Mouse (Mus musculus) liver, postnatal 0 days (tissue): ENCODE measurements at regions not wholly inside any gene's neighbourhood (a gene's known extent, or its start where the extent isn't known, plus 50 kb on each side); places are given as distances from the start of the nearest gene placed in this dataset.

Experiments
- ATAC-seq: fragments of 200-750 bp; cut with Nextera tagmentation; 2 replicates; pipeline ENCODE4 v1.8.0; 2017; ENCODE audit warnings: mild to moderate bottlenecking, moderate library complexity
- DNase-seq: peaks from one replicate; pipeline ENCODE4 v3.0.0-alpha.2; 2016
- H3K27ac ChIP-seq: fragments of 300-500 bp; sonication (generic); 2 replicates; pipeline ENCODE4 v1.5.1; 2014; ENCODE audit warnings: antibody characterized with exemption, moderate library complexity, mild to moderate bottlenecking, low read depth
- H3K27me3 ChIP-seq: fragments of 300-500 bp; sonication (generic); 2 replicates; pipeline ENCODE4 v1.6.1; 2014; ENCODE audit warnings: low read length, control low read depth, mixed read lengths; ENCODE audit not compliant: insufficient read depth
- H3K36me3 ChIP-seq: fragments of 300-500 bp; sonication (generic); replicated peaks from 2 replicates; pipeline ENCODE4 v1.6.1; 2014; ENCODE audit warnings: mild to moderate bottlenecking, control low read depth, low read length, moderate library complexity, mixed read lengths; ENCODE audit not compliant: insufficient read depth
- H3K4me1 ChIP-seq: fragments of 300-500 bp; sonication (generic); 2 replicates; pipeline ENCODE4 v1.6.1; 2014; ENCODE audit warnings: antibody characterized with exemption, mild to moderate bottlenecking, control low read depth; ENCODE audit not compliant: insufficient read depth
- H3K4me2 ChIP-seq: fragments of 300-500 bp; sonication (generic); 2 replicates; pipeline ENCODE4 v1.6.1; 2014; ENCODE audit warnings: low read depth, mild to moderate bottlenecking, low read length, moderate library complexity, mixed read lengths
- H3K4me3 ChIP-seq: fragments of 300-500 bp; sonication (generic); 2 replicates; pipeline ENCODE4 v1.5.1; 2014; ENCODE audit warnings: low read depth, low read length
- H3K9ac ChIP-seq: fragments of 300-500 bp; sonication (generic); replicated peaks from 2 replicates; pipeline ENCODE4 v1.6.1; 2014; ENCODE audit warnings: mild to moderate bottlenecking, moderate library complexity
- H3K9me3 ChIP-seq: fragments of 300-500 bp; sonication (generic); 2 replicates; pipeline ENCODE4 v1.6.1; 2016; ENCODE audit warnings: mild to moderate bottlenecking, control low read depth, low read length, mixed read lengths
- CTCF ChIP-seq: sonication (generic); IDR thresholded peaks from 2 replicates; pipeline ENCODE4 v1.5.1; 2016; ENCODE audit warnings: antibody characterized with exemption, low read depth
- EP300 ChIP-seq: IDR thresholded peaks from 2 replicates; pipeline ENCODE4 v1.6.1; 2016; ENCODE audit warnings: antibody characterized with exemption, low read depth, mild to moderate bottlenecking
- WGBS: fragments of 180-500 bp; shearing (Covaris S2); extraction: QIAGEN DNeasy Blood & Tissue Kit; methylation state at CpG from one replicate; pipeline ENCODE4 v1.1.7; 2014; ENCODE audit not compliant: insufficient replicate concordance; 5-methylcytosine and 5-hydroxymethylcytosine counted together

DNA sequence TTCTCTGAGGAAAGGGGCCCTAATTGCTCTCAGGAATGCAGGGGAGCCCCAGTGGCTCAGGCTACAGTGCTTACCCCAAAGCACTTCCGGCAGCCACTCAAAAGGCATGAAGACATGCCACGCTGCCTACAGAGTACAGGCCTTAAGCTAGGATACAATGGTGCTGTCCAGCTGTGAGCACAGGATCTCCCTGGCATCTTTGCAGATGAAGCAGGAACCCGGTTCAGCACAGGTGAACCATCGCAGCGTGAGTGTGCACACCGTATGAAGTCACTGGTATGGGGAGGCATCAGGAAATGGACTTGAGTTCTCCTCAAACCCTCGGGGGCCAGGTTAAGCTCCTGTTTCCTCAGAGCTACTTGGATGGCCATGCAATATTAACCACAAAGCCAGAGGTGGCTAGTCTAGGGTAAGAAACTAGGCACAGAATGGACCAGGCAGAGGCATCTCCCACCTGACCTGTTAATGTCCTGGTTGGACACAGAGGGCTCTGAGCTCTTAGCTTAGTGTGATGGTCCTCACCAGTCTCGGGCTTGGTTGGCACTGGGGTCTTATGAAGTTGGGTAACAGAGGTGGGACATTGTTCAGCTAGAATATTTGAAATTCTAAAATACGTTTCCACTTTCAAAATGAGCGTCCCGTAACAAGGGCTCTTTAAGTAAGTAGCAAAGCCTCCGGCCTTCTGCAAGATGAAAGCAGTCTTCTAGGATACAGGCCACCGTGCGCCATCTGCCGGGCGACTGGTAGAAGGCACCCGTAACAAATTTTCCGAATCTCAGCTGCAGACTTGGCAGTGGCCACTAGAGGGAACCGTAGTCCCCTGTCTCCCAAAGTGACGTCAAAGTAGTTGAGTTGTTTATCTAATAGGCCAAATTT, 77.7 kb upstream of the Gm14444 start:
- WGBS, result 32% methylated on average over 20 of the region's 20 CpGs
- DNase-seq (peak; percentile 85), ATAC-seq (peak; percentile 62)
- H3K27me3 ChIP-seq, result no peaks in the 10 kb centered on the region
- H3K9ac ChIP-seq, result no peak overlapping the region
- no peaks in the 10 kb centered on the region for H3K9me3 ChIP-seq
- no peaks in the 10 kb centered on the region for H3K4me1 ChIP-seq
- H3K4me3 ChIP-seq, result no peak overlapping the region
- no peak overlapping the region for H3K4me2 ChIP-seq
- H3K36me3 ChIP-seq, result no peaks in the 10 kb centered on the region
- no peak overlapping the region for H3K27ac ChIP-seq
- TF ChIP-seq CTCF (peak; percentile 94), EP300 (no peak)

GRCm38 (mm10) chr2:174933013-174933353, 77.1 kb upstream of the Gm14444 start:
- DNase-seq (no peak), ATAC-seq (0 out of 2 replicates have a peak, but pooled peaks have one; percentile 19)
- H3K9me3 ChIP-seq, result no peaks in the 10 kb centered on the region
- no peak overlapping the region for H3K4me2 ChIP-seq
- no peak for TF ChIP-seq EP300
- no peak for TF ChIP-seq CTCF
- no peak overlapping the region for H3K27ac ChIP-seq
- H3K4me3 ChIP-seq, result no peak overlapping the region
- WGBS, result 27% methylated on average over 6 of the region's 6 CpGs
- H3K9ac ChIP-seq, result no peak overlapping the region
- no peaks in the 10 kb centered on the region for H3K27me3 ChIP-seq
- H3K4me1 ChIP-seq, result no peaks in the 10 kb centered on the region
- H3K36me3 ChIP-seq, result no peaks in the 10 kb centered on the region

GRCm38 (mm10) chr2:174936665-174937064, 73.4 kb upstream of the Gm14444 start:
- peak; percentile 30 for DNase-seq
- Histone ChIP-seq H3K9ac (no peak overlapping the region), H3K4me2 (no peak overlapping the region), H3K9me3 (no peaks in the 10 kb centered on the region), H3K4me1 (no peaks in the 10 kb centered on the region), H3K27me3 (no peaks in the 10 kb centered on the region), H3K4me3 (no peak overlapping the region), H3K27ac (no peak overlapping the region), H3K36me3 (no peaks in the 10 kb centered on the region)
- 36% methylated on average over 5 of the region's 5 CpGs for WGBS
- no peak for ATAC-seq
- peak; percentile 51 for TF ChIP-seq CTCF
- no peak for TF ChIP-seq EP300

DNA sequence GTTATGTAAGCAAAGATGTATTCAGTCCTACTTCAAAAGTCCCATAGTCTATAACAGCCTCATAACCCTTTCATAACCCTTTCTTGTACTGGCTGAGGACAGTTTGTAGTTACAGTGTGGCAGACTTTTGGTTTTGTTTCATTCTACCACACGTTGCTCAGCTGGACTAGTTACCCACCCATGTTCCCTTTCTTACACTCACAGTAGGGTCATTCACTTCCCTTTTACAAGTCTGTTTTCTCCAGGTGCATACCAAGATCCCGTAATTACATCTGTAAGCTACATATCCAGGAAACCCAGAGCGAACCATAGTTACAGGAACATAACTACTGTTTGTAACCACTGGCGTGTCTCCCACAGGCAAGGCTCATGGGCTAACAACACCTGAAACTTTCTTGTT, 72.1 kb upstream of the Gm14444 start:
- Histone ChIP-seq H3K9ac (no peak overlapping the region), H3K36me3 (no peaks in the 10 kb centered on the region), H3K9me3 (no peaks in the 10 kb centered on the region), H3K4me1 (no peaks in the 10 kb centered on the region), H3K4me2 (no peak overlapping the region), H3K27me3 (no peaks in the 10 kb centered on the region), H3K4me3 (no peak overlapping the region), H3K27ac (no peak overlapping the region)
- no peak for TF ChIP-seq CTCF
- TF ChIP-seq EP300, result no peak
- 54% methylated on average over 4 of the region's 4 CpGs for WGBS
- DNase-seq (no peak), ATAC-seq (no peak)

DNA sequence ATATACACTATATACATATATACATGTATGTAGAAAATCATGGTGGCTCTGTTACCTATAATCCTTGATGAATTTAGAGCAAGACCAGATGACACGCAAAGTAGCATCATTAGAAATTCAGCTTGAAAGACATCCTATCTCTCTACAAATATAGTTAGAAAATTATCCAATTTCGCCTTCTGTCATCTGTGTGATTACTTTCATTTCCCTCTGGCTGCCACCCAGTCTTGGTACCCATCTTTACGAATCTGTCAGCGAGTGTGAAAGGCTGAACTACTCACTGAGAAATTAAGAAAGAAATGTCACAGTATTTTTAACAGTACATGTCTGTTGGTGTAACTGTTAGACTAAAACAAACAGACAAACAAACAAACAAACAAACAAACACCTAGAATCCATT, 67.8 kb upstream of the Gm14444 start:
- TF ChIP-seq CTCF (no peak), EP300 (no peak)
- Histone ChIP-seq H3K36me3 (no peaks in the 10 kb centered on the region), H3K27ac (no peak overlapping the region), H3K9me3 (no peaks in the 10 kb centered on the region), H3K4me2 (no peak overlapping the region), H3K27me3 (no peaks in the 10 kb centered on the region), H3K4me1 (no peaks in the 10 kb centered on the region), H3K9ac (no peak overlapping the region), H3K4me3 (no peak overlapping the region)
- WGBS, result 75% methylated on average over 4 of the region's 4 CpGs
- ATAC-seq, result no peak
- DNase-seq, result no peak

GRCm38 (mm10) chr2:174948106-174948505, 61.9 kb upstream of the Gm14444 start:
- TF ChIP-seq EP300 (no peak), CTCF (no peak)

More at GRCm38 (mm10) chr2:174948106-174948505, 61.9 kb upstream of the Gm14444 start:
- Histone ChIP-seq H3K27me3 (no peaks in the 10 kb centered on the region), H3K4me3 (no peak overlapping the region), H3K36me3 (no peaks in the 10 kb centered on the region), H3K4me1 (no peaks in the 10 kb centered on the region), H3K9me3 (no peaks in the 10 kb centered on the region), H3K9ac (no peak overlapping the region), H3K4me2 (no peak overlapping the region), H3K27ac (no peak overlapping the region)
- 83% methylated on average over 8 of the region's 8 CpGs for WGBS
- DNase-seq (no peak), ATAC-seq (no peak)
